Mouse (Mus musculus) Muller cell, postnatal 12 days (primary cell): ENCODE data around the gene Mark3.
A peak's percentile ranks its signal among the peaks of the same experiment; 100 is the strongest.

ENCODE experiments used
- DNase-seq: peaks from one replicate; pipeline ENCODE4 v3.0.0-alpha.2; 2015; ENCODE audit errors: inconsistent ontology term

The Mark3 gene

GRCm38 (mm10) chr12:111696239-111696638 lies 121.9 kb downstream of the Mark3 start:
- DNase-seq, result peak; percentile 77

- no peak for DNase-seq
These were observed 123.4 kb downstream of the Mark3 start for GRCm38 (mm10) chr12:111697708-111698107.

- no peak for DNase-seq
These were observed 124.1 kb downstream of the Mark3 start for GRCm38 (mm10) chr12:111698346-111698913.

GRCm38 (mm10) chr12:111699542-111699941 lies 125.2 kb downstream of the Mark3 start:
- no peak for DNase-seq

GRCm38 (mm10) chr12:111700920-111701458 lies 126.7 kb downstream of the Mark3 start:
- no peak for DNase-seq

- DNase-seq, result no peak
These were observed 129.0 kb downstream of the Mark3 start for GRCm38 (mm10) chr12:111703301-111703700.

- peak; percentile 98 for DNase-seq
These were observed 130.3 kb downstream of the Mark3 start for GRCm38 (mm10) chr12:111704609-111705008.

GRCm38 (mm10) chr12:111705186-111705973 lies 131.1 kb downstream of the Mark3 start:
- peak; percentile 93 for DNase-seq
